Mouse (Mus musculus) megakaryocyte, embryonic 14.5 days (primary cell): Measurements from ENCODE around the gene Gm17409. TPM values are rescaled to one million over a fixed set of nuclear protein-coding genes. Genes with fewer than 3 reads are reported as not detected.

Source experiments
- H3K27me3 ChIP-seq: replicated peaks from 2 replicates; pipeline ENCODE3; 2012; ENCODE audit warnings: inconsistent platforms
- H3K36me3 ChIP-seq: replicated peaks from 2 replicates; pipeline ENCODE3; 2012; ENCODE audit warnings: low read length, inconsistent platforms, mixed read lengths
- H3K4me1 ChIP-seq: 2 replicates; pipeline ENCODE4 v1.6.1; 2012; ENCODE audit warnings: inconsistent platforms
- H3K4me3 ChIP-seq: replicated peaks from 2 replicates; pipeline ENCODE3; 2012; ENCODE audit warnings: moderate library complexity, mild to moderate bottlenecking, inconsistent platforms
- H3K9me3 ChIP-seq: 2 replicates; pipeline ENCODE4 v1.6.1; 2012; ENCODE audit warnings: inconsistent platforms
- FLI1 ChIP-seq: IDR thresholded peaks from 2 replicates; pipeline ENCODE4 v1.6.1; 2012; ENCODE audit warnings: low read length, inconsistent platforms, mixed read lengths
- GATA1 ChIP-seq: IDR thresholded peaks from 3 replicates; pipeline ENCODE4 v1.6.1; 2012; ENCODE audit warnings: mixed read lengths, low read length, inconsistent platforms, borderline replicate concordance
- polyA plus RNA-seq: library from polyadenylated mRNA; stranded (reverse); fragments of >175 nt; gene quantifications from 2 replicates; pipeline ENCODE4 v1.2.3, GENCODE M21; 2012; ENCODE audit warnings: low replicate concordance; ENCODE audit not compliant: insufficient read depth

Gm17409 gene
- polyA plus RNA-seq, 1 experiment, result not detected

GRCm38 (mm10) chr2:58454095-58454865, 15.6 kb upstream of the Gm17409 start:
- Histone ChIP-seq H3K4me3 (no peak overlapping the region), H3K9me3 (peaks cover 19% of the 10 kb centered on the region), H3K27me3 (no peaks in the 10 kb centered on the region), H3K4me1 (no peaks in the 10 kb centered on the region), H3K36me3 (no peaks in the 10 kb centered on the region)
- TF ChIP-seq FLI1 (no peak), GATA1 (no peak)

- TF ChIP-seq GATA1 (no peak), FLI1 (no peak)
- Histone ChIP-seq H3K27me3 (no peaks in the 10 kb centered on the region), H3K9me3 (peaks cover 14% of the 10 kb centered on the region), H3K4me3 (no peak overlapping the region), H3K4me1 (no peaks in the 10 kb centered on the region), H3K36me3 (no peaks in the 10 kb centered on the region)
Measured at GRCm38 (mm10) chr2:58456843-58457487, 13.0 kb upstream of the Gm17409 start.

DNA sequence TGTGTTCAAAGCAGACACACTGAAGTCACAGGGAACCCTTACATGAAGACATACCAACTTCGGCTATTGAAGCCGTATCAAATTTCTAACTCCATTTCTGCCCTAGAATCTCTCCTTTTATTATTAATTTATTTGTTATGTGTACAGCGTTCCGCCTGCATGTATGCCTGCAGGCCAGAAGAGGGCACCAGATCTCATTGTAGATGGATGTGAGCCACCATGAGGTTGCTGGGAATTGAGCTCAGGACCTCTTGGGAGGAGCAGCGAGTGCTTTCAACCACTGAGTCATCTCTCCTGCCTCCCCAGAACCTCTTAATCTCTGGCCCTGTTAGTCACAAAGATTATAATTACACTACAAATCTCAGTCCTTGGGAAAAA, 12.4 kb upstream of the Gm17409 start:
- H3K36me3 ChIP-seq, result no peaks in the 10 kb centered on the region
- peaks cover 14% of the 10 kb centered on the region for H3K9me3 ChIP-seq
- H3K4me3 ChIP-seq, result no peak overlapping the region
- no peaks in the 10 kb centered on the region for H3K4me1 ChIP-seq
- H3K27me3 ChIP-seq, result no peaks in the 10 kb centered on the region
- no peak for TF ChIP-seq FLI1
- TF ChIP-seq GATA1, result no peak

DNA sequence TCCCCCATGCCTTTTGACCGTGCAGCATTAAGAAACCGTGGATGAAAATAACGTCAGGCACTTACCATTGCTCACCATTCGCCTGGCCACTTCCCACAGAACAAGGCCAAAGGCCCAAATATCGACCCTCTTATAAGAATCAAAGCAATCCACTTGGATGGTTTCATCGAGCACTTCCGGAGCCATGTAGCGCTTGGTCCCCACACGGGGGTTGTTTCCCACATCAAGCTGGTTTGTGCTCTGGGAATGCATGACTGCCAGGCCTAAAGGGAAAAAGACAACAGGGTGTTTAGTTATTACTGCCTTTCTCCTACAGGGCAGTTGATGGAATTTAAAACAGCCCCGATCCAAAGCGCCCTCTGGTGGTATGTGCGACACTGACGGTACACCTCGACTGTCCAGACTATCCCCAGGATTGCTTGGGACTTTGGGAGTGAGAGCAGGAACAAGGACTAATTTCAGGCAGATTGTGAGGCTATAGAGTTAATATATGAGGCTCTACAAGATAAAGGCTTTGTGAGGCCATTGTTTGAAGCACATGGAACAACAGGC, 11.0 kb upstream of the Gm17409 start:
- H3K27me3 ChIP-seq, result no peaks in the 10 kb centered on the region
- peaks cover 6% of the 10 kb centered on the region for H3K9me3 ChIP-seq
- no peaks in the 10 kb centered on the region for H3K4me1 ChIP-seq
- TF ChIP-seq FLI1 (no peak), GATA1 (no peak)
- no peaks in the 10 kb centered on the region for H3K36me3 ChIP-seq
- H3K4me3 ChIP-seq, result no peak overlapping the region

DNA sequence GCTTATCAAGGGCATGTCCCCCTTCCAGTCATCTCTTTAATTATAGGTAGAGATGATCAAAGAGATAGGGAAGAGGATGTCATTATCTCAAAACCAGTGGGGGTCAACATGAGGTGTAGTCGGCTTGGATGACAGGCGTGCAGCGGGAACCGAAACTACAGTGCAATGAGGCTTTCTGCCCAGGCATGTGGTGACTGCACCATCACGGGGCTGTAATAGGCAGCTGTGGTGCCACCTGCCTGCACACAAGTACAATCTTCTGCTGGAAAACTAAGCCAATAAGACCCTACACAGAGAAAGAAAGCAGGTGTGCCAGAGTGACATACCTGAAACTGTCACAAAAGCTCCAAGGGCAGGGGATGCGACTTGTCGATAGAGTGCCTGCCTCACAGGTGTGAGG, 374 bp downstream of the Gm17409 start:
- H3K36me3 ChIP-seq, result no peaks in the 10 kb centered on the region
- H3K4me1 ChIP-seq, result no peaks in the 10 kb centered on the region
- 0 out of 2 replicates have a peak, but pooled peaks cover 5% of the 10 kb centered on the region for H3K9me3 ChIP-seq
- TF ChIP-seq GATA1, result no peak
- TF ChIP-seq FLI1, result no peak
- no peaks in the 10 kb centered on the region for H3K27me3 ChIP-seq
- H3K4me3 ChIP-seq, result no peak overlapping the region

- no peaks in the 10 kb centered on the region for H3K4me1 ChIP-seq
- no peak overlapping the region for H3K4me3 ChIP-seq
- TF ChIP-seq GATA1, result no peak
- no peak for TF ChIP-seq FLI1
- H3K27me3 ChIP-seq, result no peaks in the 10 kb centered on the region
- no peaks in the 10 kb centered on the region for H3K36me3 ChIP-seq
- no peaks in the 10 kb centered on the region for H3K9me3 ChIP-seq
Measured at GRCm38 (mm10) chr2:58475578-58475977, 5.7 kb downstream of the Gm17409 start.

DNA sequence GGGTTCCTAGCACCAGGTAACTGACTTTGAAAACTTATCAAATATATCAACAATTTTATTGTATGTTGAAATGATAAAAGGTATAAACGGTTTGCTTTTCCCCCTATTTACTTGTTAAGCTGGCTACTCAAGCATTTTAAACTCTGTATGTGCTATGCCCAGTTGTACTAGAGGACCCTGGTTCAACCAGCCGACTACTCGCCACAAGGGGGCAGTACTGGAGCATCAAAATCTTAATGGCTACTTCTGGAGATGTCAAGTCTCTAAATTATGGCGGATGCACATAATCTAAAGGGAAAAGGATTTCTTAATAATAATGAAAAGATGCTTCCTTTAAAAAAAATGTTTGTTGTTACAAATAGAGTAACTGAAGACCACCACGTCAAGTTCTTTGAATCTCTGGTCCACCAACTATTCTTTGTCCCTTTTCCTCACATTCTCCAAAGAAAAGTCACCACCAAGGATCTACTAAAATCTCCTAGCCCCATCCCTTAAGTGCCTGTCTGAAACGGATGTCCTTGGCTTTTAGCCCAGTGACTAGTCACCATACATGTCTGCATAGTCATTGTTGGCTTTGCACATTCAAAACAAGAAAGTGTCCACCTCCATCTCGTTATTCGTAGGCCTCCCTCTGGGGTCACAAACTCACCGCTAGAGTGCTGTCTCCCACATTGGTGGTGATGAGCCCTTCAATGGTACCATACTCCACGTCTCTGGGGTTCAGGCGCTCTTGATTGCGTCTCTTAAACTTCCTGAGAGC, 7.2 kb downstream of the Gm17409 start:
- Histone ChIP-seq H3K36me3 (no peaks in the 10 kb centered on the region), H3K9me3 (no peaks in the 10 kb centered on the region), H3K4me3 (no peak overlapping the region), H3K27me3 (no peaks in the 10 kb centered on the region), H3K4me1 (no peaks in the 10 kb centered on the region)
- TF ChIP-seq FLI1, result no peak
- TF ChIP-seq GATA1, result no peak

DNA sequence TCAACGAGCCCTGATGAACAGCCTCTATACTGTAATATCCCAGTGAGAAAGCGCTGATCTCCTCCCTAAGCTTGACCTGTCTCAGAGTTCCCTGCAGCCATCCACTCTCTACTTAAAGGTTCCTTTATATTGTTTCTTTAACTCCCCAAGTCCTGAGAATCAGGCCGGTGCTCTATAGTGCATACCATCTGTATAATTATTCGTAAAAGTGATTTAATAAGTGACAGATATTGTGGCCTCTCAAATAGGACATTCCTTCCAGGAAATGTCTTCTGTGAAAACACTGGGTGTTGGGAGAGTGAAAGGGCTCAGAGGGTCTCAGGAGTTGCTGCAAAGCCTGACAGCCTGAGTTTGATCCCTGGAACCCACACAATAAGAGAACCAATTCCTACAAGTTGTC, 8.2 kb downstream of the Gm17409 start:
- no peaks in the 10 kb centered on the region for H3K4me1 ChIP-seq
- H3K9me3 ChIP-seq, result no peaks in the 10 kb centered on the region
- H3K4me3 ChIP-seq, result no peak overlapping the region
- H3K27me3 ChIP-seq, result no peaks in the 10 kb centered on the region
- TF ChIP-seq GATA1 (no peak), FLI1 (no peak)
- H3K36me3 ChIP-seq, result no peaks in the 10 kb centered on the region

GRCm38 (mm10) chr2:58479536-58479935, 9.6 kb downstream of the Gm17409 start:
- Histone ChIP-seq H3K4me3 (no peak overlapping the region), H3K4me1 (no peaks in the 10 kb centered on the region), H3K36me3 (no peaks in the 10 kb centered on the region), H3K9me3 (no peaks in the 10 kb centered on the region), H3K27me3 (no peaks in the 10 kb centered on the region)
- TF ChIP-seq FLI1 (no peak), GATA1 (no peak)

DNA sequence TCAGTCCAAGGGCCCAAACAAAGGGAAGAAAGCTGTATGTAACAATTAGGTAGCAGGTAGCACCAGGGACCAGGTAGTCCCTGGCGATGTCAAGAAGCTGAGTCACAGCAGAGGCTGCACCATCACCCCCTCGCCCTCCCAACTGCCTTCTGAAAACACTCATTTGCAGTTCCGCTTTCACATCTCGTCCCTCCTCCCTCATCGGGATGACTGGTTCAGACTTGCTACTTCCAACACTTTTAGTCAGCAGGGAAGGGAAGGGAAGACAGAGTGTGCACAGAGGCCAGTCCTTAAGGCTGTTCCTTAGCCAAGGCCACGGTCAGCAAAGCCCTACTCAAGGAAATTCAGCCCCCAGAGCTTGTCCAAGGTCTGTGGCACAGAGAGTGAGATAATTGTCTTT, 10.8 kb downstream of the Gm17409 start:
- H3K9me3 ChIP-seq, result 0 out of 2 replicates have a peak, but pooled peaks cover under 1% of the 10 kb centered on the region
- no peaks in the 10 kb centered on the region for H3K27me3 ChIP-seq
- TF ChIP-seq FLI1 (no peak), GATA1 (no peak)
- peak overlapping the region; percentile 31 for H3K4me3 ChIP-seq
- no peaks in the 10 kb centered on the region for H3K36me3 ChIP-seq
- H3K4me1 ChIP-seq, result no peaks in the 10 kb centered on the region
